Mouse (Mus musculus): ENCODE measurements around the gene H2-T22. TPM values are rescaled to one million over a fixed set of nuclear protein-coding genes. Genes with fewer than 3 reads are reported as not detected.
"Not testable (repeated sequence)": the region's sequence is repeated elsewhere in the genome, so short reads cannot be mapped to it uniquely, and the experiment has no call there.

Gene H2-T22
- 7.0 and 8.3 TPM in 2 replicates for polyA plus RNA-seq (2014; fragmentation: Nextera tagmentation; extraction: Ambion mirVana)

DNA sequence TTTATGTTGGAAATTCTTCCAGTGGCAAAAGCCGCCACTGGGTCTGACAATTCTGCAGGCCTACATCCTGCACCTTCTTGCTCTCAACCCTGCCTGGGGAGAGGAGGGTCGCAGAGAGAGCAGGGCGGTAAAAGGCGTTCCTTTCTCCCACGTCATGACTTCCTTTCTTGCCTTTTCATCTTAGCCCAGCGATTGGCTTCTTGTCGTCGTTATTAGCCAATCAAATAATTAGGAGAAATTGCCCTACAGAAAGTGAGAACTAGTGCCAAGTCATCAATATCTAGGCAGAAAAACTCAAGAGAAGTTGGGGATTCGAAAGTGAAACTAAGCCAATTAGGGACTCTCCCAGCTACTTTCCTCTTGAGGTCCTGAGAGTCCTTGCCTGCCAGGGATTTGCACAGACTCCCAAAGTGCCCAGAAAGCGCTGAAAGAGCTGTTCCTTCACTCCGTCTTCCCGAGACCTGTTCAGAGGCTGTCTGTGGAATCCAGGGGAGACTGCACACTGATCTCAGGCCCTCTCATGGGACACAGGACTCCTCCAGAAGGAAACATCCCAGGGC, at the start of gene H2-T22, which contains the start of gene Gm6034:
H2-T22 (minus strand) TSS at position 138 of the 560 bp plus-strand sequence.
Gm6034 (plus strand) TSS at position 352 of the 560 bp plus-strand sequence.
- not testable (repeated sequence) for H3K27me3 ChIP-seq (ENCODE audit: control insufficient read depth, insufficient read depth, low read length); H3K36me3 ChIP-seq (ENCODE audit: control insufficient read depth, insufficient read depth, low read length); H3K9me3 ChIP-seq (ENCODE audit: control insufficient read depth, low read length); H3K27ac ChIP-seq (ENCODE audit: low read depth, low read length); H3K4me1 ChIP-seq (replicated peaks; ENCODE audit: control insufficient read depth, insufficient read depth, low read length)
- WGBS = under 1% methylated on average over 12 of the region's 12 CpGs
- peak; percentile 70 for DNase-seq (ENCODE audit: low spot score)
- H3K4me3 ChIP-seq (ENCODE audit: low read depth, low read length) = peak within 1 kb of the TSS; percentile 25
- H3K4me2 ChIP-seq (replicated peaks; ENCODE audit: low read depth, low read length) = peak within 1 kb of the TSS; percentile 65
- 0 out of 2 replicates have a peak within 1 kb of the TSS, but pooled peaks have one; percentile 15 for H3K9ac ChIP-seq (ENCODE audit: low read depth, low read length)
- ATAC-seq (ENCODE audit: low FRiP score) = peak; percentile 94

DNA sequence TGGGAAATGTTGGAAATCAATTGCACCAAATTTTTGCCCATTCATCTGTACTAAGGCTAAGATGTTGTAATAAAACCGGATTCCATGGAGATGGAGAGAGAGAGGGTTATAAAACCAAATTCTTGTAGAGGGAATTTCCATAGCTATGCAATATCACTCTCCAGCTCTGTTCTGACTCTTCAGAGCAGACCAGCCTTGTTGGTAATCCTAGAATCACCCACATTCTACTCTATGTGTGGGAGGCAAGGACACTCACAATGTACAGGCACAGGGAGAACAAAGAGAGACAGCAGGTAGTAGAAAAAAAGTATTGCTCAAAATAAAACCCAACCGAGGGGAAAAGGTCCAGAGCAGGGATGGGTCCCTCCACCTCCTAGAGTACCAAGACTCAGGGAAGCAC, 49.4 kb upstream of the H2-T22 start:
- DNase-seq (ENCODE audit: low spot score); H3K9ac ChIP-seq (ENCODE audit: low read depth, low read length); H3K4me1 ChIP-seq (replicated peaks; ENCODE audit: control insufficient read depth, insufficient read depth, low read length); H3K4me3 ChIP-seq (ENCODE audit: low read depth, low read length); H3K9me3 ChIP-seq (ENCODE audit: control insufficient read depth, low read length); H3K27ac ChIP-seq (ENCODE audit: low read depth, low read length); H3K4me2 ChIP-seq (replicated peaks; ENCODE audit: low read depth, low read length); H3K27me3 ChIP-seq (ENCODE audit: control insufficient read depth, insufficient read depth, low read length); ATAC-seq (ENCODE audit: low FRiP score); H3K36me3 ChIP-seq (ENCODE audit: control insufficient read depth, insufficient read depth, low read length): not testable (repeated sequence)
- no CpG with 5 or more reads among the region's 2 CpGs for WGBS

DNA sequence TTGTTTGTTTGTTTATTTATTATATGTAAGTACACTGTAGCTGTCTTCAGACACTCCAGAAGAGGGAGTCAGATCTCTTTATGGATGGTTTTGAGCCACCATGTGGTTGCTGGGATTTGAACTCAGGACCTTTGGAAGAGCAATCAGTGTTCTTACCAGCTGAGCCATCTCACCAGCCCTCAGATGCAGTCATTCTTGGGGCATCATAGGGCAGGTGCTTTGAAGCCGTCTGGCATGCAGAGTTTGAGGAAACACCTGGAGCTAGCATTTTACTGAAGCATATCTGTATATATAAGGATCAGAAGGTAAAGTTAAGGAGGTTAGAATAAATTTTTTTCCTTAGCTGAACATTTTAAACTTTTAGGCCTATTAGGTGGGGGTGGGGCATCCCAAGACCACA, 43.4 kb upstream of the H2-T22 start:
- H3K27me3 ChIP-seq (ENCODE audit: control insufficient read depth, insufficient read depth, low read length); H3K9me3 ChIP-seq (ENCODE audit: control insufficient read depth, low read length); H3K4me2 ChIP-seq (replicated peaks; ENCODE audit: low read depth, low read length); DNase-seq (ENCODE audit: low spot score); ATAC-seq (ENCODE audit: low FRiP score); H3K36me3 ChIP-seq (ENCODE audit: control insufficient read depth, insufficient read depth, low read length); H3K9ac ChIP-seq (ENCODE audit: low read depth, low read length); H3K27ac ChIP-seq (ENCODE audit: low read depth, low read length); H3K4me1 ChIP-seq (replicated peaks; ENCODE audit: control insufficient read depth, insufficient read depth, low read length); H3K4me3 ChIP-seq (ENCODE audit: low read depth, low read length): not testable (repeated sequence)
- WGBS = 70% methylated on average over 1 of the region's 1 CpGs

DNA sequence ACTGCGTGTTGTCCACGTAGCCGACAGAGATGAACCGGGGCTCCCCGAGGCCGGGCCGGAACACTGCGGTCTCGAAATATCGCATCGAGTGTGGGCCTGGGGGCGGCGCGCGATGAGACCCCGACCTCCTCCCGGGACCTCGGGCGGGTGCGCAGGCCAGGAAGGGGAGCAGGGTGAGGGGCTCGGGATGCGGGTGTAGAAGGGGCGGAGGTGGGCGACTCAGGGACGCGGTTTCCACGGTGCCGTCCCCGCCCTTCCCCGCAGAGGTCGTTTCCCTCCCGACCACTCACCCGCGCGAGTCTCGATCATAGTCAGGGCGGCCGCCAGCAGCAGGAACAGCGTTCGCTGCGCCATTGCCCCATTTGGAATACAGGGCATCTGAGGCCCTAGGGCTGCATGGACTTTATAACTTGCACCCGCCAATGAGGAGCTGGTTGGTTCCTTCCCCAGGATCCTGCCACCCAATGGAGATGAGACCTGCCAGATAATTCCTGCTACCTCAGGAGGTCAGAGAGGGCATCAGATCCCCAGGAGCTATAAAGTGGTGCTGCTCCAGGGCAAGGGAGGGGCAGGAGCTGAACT, 41.4 kb upstream of the H2-T22 start:
- no peak overlapping the region for H3K27ac ChIP-seq (ENCODE audit: low read depth, low read length)
- peak; percentile 64 for DNase-seq (ENCODE audit: low spot score)
- WGBS = 0% methylated on average over 31 of the region's 42 CpGs

DNA sequence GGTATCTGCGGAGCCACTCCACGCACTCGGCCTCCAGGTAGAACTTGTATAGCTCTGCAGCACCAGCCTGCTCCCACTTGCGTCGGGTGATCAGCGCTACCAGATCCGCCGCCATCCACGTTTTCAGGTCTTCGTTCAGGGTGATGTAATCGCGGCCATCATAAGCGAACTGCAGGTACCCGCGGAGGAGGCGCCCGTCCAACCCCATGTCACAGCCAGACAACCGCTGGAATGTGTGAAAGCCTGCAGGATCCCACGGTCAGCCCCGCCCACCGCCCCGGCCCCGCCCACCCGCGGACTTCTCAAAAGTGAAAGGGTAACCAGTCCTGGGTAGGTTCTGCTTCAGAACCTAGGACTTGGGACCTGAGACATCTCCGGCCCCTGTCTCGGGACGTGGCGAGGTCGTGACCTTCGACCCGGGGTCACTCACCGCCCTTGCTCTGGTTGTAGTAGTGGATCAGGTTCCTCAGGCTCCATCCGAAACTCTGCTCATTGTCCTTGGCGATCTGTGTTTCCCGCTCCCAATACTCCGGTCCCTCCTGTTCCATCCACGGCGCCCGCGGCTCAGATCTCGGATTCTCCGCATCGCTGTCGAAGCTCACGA, 40.8 kb upstream of the H2-T22 start:
- no peaks in the 10 kb centered on the region for H3K36me3 ChIP-seq (ENCODE audit: control insufficient read depth, insufficient read depth, low read length)

More for the DNA sequence above, 41.4 kb upstream of the H2-T22 start:
- ATAC-seq (ENCODE audit: low FRiP score) = peak; percentile 77
- H3K27me3 ChIP-seq (ENCODE audit: control insufficient read depth, insufficient read depth, low read length) = 0 out of 2 replicates have a peak, but pooled peaks cover 2% of the 10 kb centered on the region
- H3K36me3 ChIP-seq (ENCODE audit: control insufficient read depth, insufficient read depth, low read length) = no peaks in the 10 kb centered on the region
- H3K4me3 ChIP-seq (ENCODE audit: low read depth, low read length) = peak overlapping the region; percentile 47
- peak overlapping the region; percentile 98 for H3K4me2 ChIP-seq (replicated peaks; ENCODE audit: low read depth, low read length)
- no peaks in the 10 kb centered on the region for H3K4me1 ChIP-seq (replicated peaks; ENCODE audit: control insufficient read depth, insufficient read depth, low read length)
- H3K9me3 ChIP-seq (ENCODE audit: control insufficient read depth, low read length) = no peaks in the 10 kb centered on the region
- peak overlapping the region; percentile 51 for H3K9ac ChIP-seq (ENCODE audit: low read depth, low read length)

DNA sequence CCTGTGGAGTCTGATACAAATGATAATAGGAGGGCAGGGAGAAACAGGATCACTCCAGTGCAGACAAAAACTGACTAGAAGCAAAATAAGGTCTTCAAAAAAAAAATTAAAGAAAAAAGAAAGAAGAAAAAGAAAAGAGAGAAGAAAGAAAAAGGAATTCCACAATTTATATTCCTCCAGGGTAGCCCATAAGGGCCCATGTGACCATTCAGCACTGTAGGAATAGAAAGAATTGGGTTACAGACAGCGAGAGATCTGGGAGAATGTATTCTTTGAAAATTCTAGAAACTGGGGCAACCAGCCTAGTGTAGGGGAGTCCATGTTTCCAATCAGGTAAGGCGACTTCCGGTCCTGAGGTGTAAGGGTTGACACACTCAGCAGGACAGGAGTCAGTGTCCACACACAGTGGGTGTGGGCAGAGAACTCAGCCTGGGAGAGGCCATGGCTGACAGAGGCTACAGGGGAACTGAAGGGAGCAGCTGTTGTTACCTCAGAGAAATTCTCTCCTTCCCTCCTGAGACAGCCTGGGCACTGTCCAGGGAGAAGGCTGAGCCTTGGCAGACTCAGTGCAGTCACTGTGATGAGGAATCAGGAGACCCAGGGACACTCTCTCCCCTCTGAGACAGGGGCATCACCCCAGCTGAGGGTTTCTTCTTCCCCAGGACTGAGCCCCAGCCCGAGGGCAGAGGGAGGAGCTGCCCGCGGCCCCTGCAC, 40.1 kb upstream of the H2-T22 start:
- peak; percentile 3 for DNase-seq (ENCODE audit: low spot score)
- not testable (repeated sequence) for H3K36me3 ChIP-seq (ENCODE audit: control insufficient read depth, insufficient read depth, low read length); ATAC-seq (ENCODE audit: low FRiP score); H3K9ac ChIP-seq (ENCODE audit: low read depth, low read length); H3K9me3 ChIP-seq (ENCODE audit: control insufficient read depth, low read length); H3K4me1 ChIP-seq (replicated peaks; ENCODE audit: control insufficient read depth, insufficient read depth, low read length); H3K27me3 ChIP-seq (ENCODE audit: control insufficient read depth, insufficient read depth, low read length); H3K27ac ChIP-seq (ENCODE audit: low read depth, low read length)
- H3K4me2 ChIP-seq (replicated peaks; ENCODE audit: low read depth, low read length) = peak overlapping the region; percentile 98
- WGBS = 42% methylated on average over 5 of the region's 6 CpGs
- peak overlapping the region; percentile 47 for H3K4me3 ChIP-seq (ENCODE audit: low read depth, low read length)

More for the DNA sequence above, 40.8 kb upstream of the H2-T22 start:
- Histone ChIP-seq H3K27me3 (ENCODE audit: control insufficient read depth, insufficient read depth, low read length) (0 out of 2 replicates have a peak, but pooled peaks cover 2% of the 10 kb centered on the region), H3K9ac (ENCODE audit: low read depth, low read length) (peak overlapping the region; percentile 51), H3K4me3 (ENCODE audit: low read depth, low read length) (peak overlapping the region; percentile 47), H3K27ac (ENCODE audit: low read depth, low read length) (no peak overlapping the region), H3K4me1 (replicated peaks; ENCODE audit: control insufficient read depth, insufficient read depth, low read length) (no peaks in the 10 kb centered on the region), H3K4me2 (replicated peaks; ENCODE audit: low read depth, low read length) (peak overlapping the region; percentile 98), H3K9me3 (ENCODE audit: control insufficient read depth, low read length) (no peaks in the 10 kb centered on the region)
- ATAC-seq (ENCODE audit: low FRiP score) = peak; percentile 85
- under 1% methylated on average over 46 of the region's 46 CpGs for WGBS
- no peak for DNase-seq (ENCODE audit: low spot score)

DNA sequence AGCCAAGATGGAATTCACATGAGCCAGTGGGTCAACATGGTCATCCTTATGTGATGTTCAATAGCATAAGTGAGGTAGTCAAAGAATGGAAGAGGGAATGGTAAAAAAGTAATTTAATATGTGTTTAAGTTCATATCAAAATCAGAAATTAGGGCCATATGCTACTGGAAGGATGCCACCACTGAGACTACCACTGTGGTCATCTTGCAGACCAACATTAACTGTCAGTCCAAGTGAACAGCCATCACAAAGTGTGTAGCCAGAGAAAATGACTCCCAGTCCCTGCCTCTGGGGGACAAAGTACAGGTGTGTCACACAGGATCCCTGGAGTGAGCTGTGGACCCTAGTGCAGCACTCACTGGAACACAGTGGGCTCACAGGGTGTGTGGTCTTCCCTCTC, 39.4 kb upstream of the H2-T22 start:
- H3K4me3 ChIP-seq (ENCODE audit: low read depth, low read length); H3K4me2 ChIP-seq (replicated peaks; ENCODE audit: low read depth, low read length); H3K9ac ChIP-seq (ENCODE audit: low read depth, low read length); H3K27me3 ChIP-seq (ENCODE audit: control insufficient read depth, insufficient read depth, low read length); H3K27ac ChIP-seq (ENCODE audit: low read depth, low read length); DNase-seq (ENCODE audit: low spot score); ATAC-seq (ENCODE audit: low FRiP score); H3K9me3 ChIP-seq (ENCODE audit: control insufficient read depth, low read length); H3K36me3 ChIP-seq (ENCODE audit: control insufficient read depth, insufficient read depth, low read length); H3K4me1 ChIP-seq (replicated peaks; ENCODE audit: control insufficient read depth, insufficient read depth, low read length): not testable (repeated sequence)

DNA sequence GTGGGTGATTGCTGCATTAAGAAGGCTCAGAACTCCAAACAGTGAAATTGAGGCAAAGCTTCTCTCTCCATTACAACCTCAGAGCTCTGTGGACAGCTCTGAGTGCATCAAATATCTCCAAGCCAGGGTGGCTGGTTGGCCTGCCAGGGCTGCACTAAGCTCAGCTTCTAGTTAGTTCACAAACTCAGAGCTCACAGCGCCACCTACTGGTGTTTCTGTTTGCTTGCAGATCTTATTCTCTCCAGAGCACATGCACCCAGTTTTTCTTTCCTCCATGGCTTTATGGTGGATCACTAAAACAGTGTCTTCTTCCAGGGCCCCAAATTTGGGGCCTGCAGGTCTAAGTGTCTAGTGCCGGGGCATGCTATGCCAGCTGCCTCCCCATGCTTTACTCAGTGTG, 18.3 kb upstream of the H2-T22 start:
- Histone ChIP-seq H3K27ac (ENCODE audit: low read depth, low read length) (no peak overlapping the region), H3K36me3 (ENCODE audit: control insufficient read depth, insufficient read depth, low read length) (no peaks in the 10 kb centered on the region), H3K9ac (ENCODE audit: low read depth, low read length) (no peak overlapping the region), H3K9me3 (ENCODE audit: control insufficient read depth, low read length) (no peaks in the 10 kb centered on the region), H3K4me3 (ENCODE audit: low read depth, low read length) (no peak overlapping the region), H3K4me1 (replicated peaks; ENCODE audit: control insufficient read depth, insufficient read depth, low read length) (no peaks in the 10 kb centered on the region), H3K27me3 (ENCODE audit: control insufficient read depth, insufficient read depth, low read length) (no peaks in the 10 kb centered on the region), H3K4me2 (replicated peaks; ENCODE audit: low read depth, low read length) (no peak overlapping the region)
- WGBS = 31% methylated on average over 2 of the region's 2 CpGs
- ATAC-seq (ENCODE audit: low FRiP score) (no peak), DNase-seq (ENCODE audit: low spot score) (peak; percentile 84)

All from hindbrain, embryonic 11.5 days (tissue).